Mouse (Mus musculus) cerebellum, postnatal 25 days (tissue): ENCODE measurements around the gene Zmynd8.
A peak's percentile ranks its signal among the peaks of the same experiment; 100 is the strongest.
"Not testable (repeated sequence)": the region's sequence is repeated elsewhere in the genome, so short reads cannot be mapped to it uniquely, and the experiment has no call there.

Experiments used
- DNase-seq, 2 experiments: peaks; one replicate each; pipeline ENCODE4 v3.0.0; 2021; ENCODE audit warnings: mixed read lengths in 2 of 2

The Zmynd8 gene

GRCm38 (mm10) chr2:165831637-165832289, 67.1 kb downstream of the Zmynd8 start:
- DNase-seq = no peak

DNA sequence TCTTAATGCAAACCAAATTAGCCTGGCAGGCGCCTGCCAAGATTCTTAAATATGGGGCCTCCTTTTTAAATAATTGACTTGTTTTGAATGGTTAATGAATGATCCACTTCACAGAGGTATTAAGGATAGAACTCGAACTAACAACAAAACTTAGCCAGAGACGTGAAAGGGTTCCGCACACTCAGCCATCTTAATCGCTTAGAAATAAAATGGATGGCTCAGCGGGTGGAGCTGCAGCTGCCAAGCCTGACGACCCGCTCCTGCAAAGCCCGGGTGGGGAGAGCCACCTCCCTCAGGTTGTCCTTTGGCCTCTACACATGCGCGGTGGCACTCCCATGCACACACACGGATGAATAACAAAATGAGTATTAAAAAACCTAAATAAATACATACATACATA, 70.0 kb downstream of the Zmynd8 start:
- DNase-seq = no peak

- peak; percentile 94 to 95 for DNase-seq
These were observed 72.7 kb downstream of the Zmynd8 start for GRCm38 (mm10) chr2:165825964-165826712.

- no peak for DNase-seq
These were observed 73.4 kb downstream of the Zmynd8 start for GRCm38 (mm10) chr2:165825261-165825900.

- no peak for DNase-seq
These were observed 74.0 kb downstream of the Zmynd8 start for GRCm38 (mm10) chr2:165824826-165825225.

- DNase-seq = no peak
These were observed 76.3 kb downstream of the Zmynd8 start for GRCm38 (mm10) chr2:165822478-165822877.

GRCm38 (mm10) chr2:165821671-165822070, 77.1 kb downstream of the Zmynd8 start:
- no peak for DNase-seq

DNA sequence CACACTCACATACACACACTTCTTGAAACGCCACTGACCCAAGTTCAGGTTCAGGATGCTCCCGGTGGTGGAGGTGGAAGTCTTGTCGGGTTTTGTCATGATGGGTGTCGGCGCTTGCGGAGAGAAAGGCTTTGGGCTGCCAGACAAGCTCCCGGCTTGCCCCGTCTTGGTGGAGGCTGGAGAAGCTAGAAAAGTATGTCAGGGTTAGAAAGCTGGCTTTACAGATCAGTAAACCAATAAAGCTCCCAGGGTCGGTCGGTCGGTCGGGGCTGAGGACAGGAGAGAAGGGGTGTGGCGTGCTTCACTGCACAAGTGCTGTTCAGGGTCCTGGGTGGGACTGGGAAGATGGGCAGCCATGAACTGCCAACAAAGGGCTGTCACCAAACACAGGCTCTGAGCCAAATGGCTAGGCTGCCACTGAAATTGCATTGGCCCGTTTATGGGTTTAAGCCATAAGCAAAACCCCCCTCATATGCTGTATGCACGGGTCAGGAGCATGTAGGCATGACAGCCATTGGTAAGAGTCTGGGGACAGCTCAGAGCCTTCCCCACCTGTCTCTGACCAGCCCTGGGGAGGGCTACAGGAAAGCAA, 78.2 kb downstream of the Zmynd8 start:
- no peak for DNase-seq

- DNase-seq = no peak
These were observed 78.7 kb downstream of the Zmynd8 start for GRCm38 (mm10) chr2:165820073-165820472.

GRCm38 (mm10) chr2:165818985-165819948, 79.5 kb downstream of the Zmynd8 start:
- peak; percentile 78 to 79 for DNase-seq

- DNase-seq = no peak
These were observed 80.2 kb downstream of the Zmynd8 start for GRCm38 (mm10) chr2:165818570-165818969.

DNA sequence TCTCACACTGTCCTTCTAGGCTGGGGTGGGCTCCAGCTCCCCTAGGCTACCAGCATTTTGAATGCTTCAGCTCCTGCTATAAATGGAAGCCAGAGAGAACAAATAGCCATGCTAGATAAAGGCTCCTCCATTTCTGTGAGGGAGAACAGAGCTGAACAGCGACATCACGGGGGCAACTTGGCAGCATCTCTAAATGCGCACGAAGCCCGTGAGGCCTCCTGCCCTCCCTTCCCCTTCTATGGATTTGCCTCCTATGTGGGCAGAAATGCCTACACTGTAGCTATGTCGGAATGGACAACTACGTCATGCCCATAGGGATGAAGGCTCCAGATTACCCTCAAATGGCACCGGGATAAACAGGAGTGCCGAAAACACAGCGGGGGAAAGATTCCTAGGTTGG, 81.4 kb downstream of the Zmynd8 start:
- DNase-seq = no peak

- no peak for DNase-seq
These were observed 83.5 kb downstream of the Zmynd8 start for GRCm38 (mm10) chr2:165815103-165815880.

GRCm38 (mm10) chr2:165812889-165813288, 85.9 kb downstream of the Zmynd8 start:
- no peak for DNase-seq

DNA sequence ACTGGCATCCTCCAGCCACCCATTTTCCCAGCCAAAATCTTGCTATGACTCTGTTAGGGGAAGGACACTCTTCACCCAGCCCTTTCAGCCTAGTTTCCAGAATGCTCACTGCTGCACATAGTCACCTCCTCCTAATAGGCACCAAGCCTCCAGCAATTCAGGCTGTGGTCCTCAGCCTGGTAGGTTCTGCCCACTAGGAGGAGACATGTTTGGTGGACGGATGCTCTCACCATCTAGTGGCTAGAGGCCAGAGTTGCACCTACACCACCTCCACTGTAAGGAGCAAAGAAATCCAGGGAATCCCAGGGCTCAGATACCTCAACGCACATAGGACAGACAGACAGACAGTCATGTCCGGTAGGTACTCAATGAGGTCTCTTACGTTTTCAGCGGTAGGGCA, 87.3 kb downstream of the Zmynd8 start:
- peak; percentile 60 to 81 for DNase-seq

DNA sequence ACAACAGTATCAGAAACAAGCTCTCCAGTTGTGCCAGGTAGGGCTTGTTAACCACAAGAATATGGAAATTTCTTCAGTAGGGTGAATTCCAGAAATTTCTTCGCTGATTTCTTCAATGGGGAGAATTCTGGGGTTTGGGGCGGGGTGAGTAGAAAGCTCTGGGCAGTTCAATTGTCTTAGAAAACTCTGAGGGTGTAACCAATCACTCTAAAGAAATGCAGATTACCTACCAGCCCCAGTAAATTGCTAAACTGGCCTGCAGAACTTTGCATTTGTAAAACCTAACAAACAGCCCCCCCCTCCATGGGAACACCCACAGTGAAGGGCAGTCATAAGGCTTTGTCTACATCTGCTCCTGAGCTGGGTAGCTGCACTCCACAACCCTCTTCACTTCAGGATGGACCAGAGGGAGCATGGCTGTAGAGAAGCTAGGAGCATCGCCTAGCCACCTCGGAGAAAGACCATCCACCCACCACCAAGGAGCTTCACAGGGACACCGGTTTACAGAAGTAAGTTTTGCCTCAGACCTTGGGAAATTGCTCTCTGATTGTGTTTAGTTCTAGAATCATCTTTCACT, 88.8 kb downstream of the Zmynd8 start:
- no peak for DNase-seq

- DNase-seq = no peak
These were observed 89.7 kb downstream of the Zmynd8 start for GRCm38 (mm10) chr2:165809091-165809490.

DNA sequence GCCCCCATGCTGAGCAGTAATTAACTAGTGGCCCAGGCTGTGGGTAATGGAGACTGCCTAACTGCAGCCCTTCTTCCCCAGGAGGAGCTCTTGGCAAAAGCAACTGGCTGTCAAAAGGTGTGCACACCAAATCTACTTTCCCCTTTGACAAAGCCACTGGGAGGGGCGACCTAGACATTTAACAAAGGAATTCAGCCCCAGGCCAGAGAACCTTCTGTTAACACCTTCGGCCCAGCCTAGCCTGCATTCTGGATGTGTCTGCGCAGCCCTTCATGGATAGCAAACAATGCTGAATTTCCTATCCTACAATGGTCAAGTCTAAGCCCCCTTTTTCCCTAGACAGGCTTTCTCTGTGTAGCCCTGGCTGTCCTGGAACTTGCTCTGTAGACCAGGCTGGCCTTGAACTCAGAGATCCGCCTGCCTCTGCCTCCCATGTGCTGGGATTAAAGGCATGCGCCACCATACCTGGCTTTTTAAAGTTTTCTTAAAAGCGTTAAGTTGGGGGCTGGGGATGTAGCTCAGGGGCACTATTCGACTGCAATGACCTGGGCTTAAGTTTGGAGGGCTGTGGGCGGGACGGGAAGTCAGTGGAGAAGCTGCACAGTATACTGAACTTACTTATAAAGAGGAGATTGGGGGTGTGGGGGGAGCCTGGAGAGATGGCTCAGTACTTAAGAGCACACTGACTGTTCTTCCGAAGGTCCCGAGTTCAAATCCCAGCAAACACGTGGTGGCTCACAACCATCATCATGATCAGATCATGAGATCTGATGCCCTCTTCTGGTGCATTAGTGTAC, 90.4 kb downstream of the Zmynd8 start:
- no peak for DNase-seq

GRCm38 (mm10) chr2:165800174-165800573, 98.6 kb downstream of the Zmynd8 start:
- not testable (repeated sequence) for DNase-seq

DNA sequence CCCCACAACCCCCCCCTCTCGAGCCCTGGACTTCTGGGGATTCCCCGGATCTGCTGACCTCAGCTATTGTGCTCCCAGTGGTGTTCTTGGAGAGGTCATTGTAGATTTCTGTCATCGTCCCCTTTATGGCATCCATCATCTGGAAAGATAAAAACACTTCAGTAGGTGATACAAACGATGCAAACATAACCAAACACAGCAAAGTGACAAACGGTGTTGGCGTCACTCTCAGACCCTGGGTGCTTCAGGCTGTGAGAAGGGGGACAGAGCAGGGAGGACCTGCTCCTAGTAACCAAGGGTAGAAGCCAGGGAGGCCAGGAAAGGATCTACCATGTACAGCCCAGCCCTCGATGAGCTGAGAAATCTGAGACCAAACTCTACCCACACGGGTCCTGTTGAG, 100.9 kb downstream of the Zmynd8 start:
- DNase-seq = no peak
